Mouse (Mus musculus) erythroblast, embryonic 14.5 days (primary cell): Measurements from ENCODE around the gene Gm49384. TPM values are rescaled to one million over a fixed set of nuclear protein-coding genes. Genes with fewer than 3 reads are reported as not detected.

Experiments used
- H3K27me3 ChIP-seq: 2 replicates; pipeline ENCODE4 v1.6.1; 2012; ENCODE audit warnings: inconsistent platforms; ENCODE audit not compliant: control insufficient read depth
- H3K36me3 ChIP-seq: 2 replicates; pipeline ENCODE4 v1.6.1; 2012; ENCODE audit warnings: mild to moderate bottlenecking, inconsistent platforms; ENCODE audit not compliant: control insufficient read depth
- H3K4me1 ChIP-seq: 2 replicates; pipeline ENCODE4 v1.6.1; 2012; ENCODE audit warnings: inconsistent platforms; ENCODE audit not compliant: control insufficient read depth
- H3K4me3 ChIP-seq: replicated peaks from 2 replicates; pipeline ENCODE3; 2012; ENCODE audit warnings: moderate library complexity, mild to moderate bottlenecking, inconsistent platforms
- H3K9me3 ChIP-seq: 2 replicates; pipeline ENCODE4 v1.6.1; 2012; ENCODE audit warnings: low read length, inconsistent platforms, mixed read lengths; ENCODE audit not compliant: control insufficient read depth
- GATA1 ChIP-seq: IDR thresholded peaks from 2 replicates; pipeline ENCODE4 v1.6.1; 2012; ENCODE audit warnings: low read length, inconsistent platforms, mixed read lengths
- TAL1 ChIP-seq: IDR thresholded peaks from 3 replicates; pipeline ENCODE4 v1.6.1; 2012; ENCODE audit warnings: low read length, inconsistent platforms, mixed read lengths
- polyA plus RNA-seq: library from polyadenylated mRNA; stranded (reverse); fragments of >175 nt; gene quantifications from 2 replicates; pipeline ENCODE4 v1.2.3, GENCODE M21; 2012

The Gm49384 gene
- polyA plus RNA-seq, 1 experiment = not detected

DNA sequence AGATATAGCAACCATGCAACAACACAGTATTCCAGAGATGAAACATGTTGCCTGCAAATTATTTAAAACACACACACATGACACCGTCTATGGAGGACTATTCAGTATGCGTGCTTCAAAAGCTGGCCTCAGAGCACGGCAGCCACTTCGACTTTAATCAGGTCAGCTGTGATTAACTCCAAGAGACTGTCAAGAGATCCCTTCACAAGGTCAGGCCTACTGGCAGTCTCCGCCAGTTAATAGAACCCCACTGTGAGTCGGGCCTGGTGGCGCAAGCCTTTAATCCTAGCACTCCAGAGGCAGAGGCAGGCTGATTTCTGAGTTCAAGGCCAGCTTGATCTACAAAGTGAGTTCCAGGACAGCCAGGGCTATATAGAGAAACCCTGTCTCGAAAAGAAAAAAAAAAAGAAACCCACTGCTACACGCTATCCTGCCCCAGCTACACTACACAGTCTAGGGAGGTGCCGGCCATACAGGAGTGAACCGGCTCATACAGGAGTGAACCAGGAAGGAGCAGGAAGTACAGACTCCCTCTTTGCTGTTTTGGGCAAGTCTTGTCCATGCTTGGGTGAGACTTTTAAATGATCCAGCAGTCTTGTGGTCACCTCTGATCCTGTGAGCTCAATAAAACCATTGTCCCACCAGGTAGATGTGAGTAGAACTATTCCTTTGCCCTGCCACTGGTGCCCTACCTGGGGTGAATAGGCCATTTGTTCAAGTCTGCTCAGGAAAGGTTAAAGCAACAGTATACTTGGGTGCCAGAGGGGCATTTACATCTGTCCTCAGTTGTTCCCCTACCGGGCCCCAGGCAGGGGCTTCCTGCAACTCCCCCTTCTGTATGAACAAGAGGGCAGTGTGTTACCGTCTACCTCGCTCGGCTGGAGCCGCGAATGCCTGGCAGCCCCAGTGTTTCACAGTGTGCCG lies 6.3 kb upstream of the Gm49384 start:
- no peaks in the 10 kb centered on the region for H3K4me1 ChIP-seq
- no peak for TF ChIP-seq GATA1
- no peak for TF ChIP-seq TAL1
- H3K9me3 ChIP-seq = no peaks in the 10 kb centered on the region
- peaks cover 96% of the 10 kb centered on the region for H3K36me3 ChIP-seq
- H3K27me3 ChIP-seq = no peaks in the 10 kb centered on the region
- no peak overlapping the region for H3K4me3 ChIP-seq

- no peak overlapping the region for H3K4me3 ChIP-seq
- H3K4me1 ChIP-seq = no peaks in the 10 kb centered on the region
- no peak for TF ChIP-seq GATA1
- no peak for TF ChIP-seq TAL1
- no peaks in the 10 kb centered on the region for H3K9me3 ChIP-seq
- H3K27me3 ChIP-seq = no peaks in the 10 kb centered on the region
- peaks cover 89% of the 10 kb centered on the region for H3K36me3 ChIP-seq
Measured at GRCm38 (mm10) chr12:69208520-69208919, 4.5 kb upstream of the Gm49384 start.

- TF ChIP-seq GATA1 = no peak
- no peak for TF ChIP-seq TAL1
- no peaks in the 10 kb centered on the region for H3K9me3 ChIP-seq
- H3K36me3 ChIP-seq = peaks cover 90% of the 10 kb centered on the region
- no peaks in the 10 kb centered on the region for H3K4me1 ChIP-seq
- no peak overlapping the region for H3K4me3 ChIP-seq
- no peaks in the 10 kb centered on the region for H3K27me3 ChIP-seq
Measured at GRCm38 (mm10) chr12:69207926-69208325, 3.9 kb upstream of the Gm49384 start.

- Histone ChIP-seq H3K4me1 (no peaks in the 10 kb centered on the region), H3K27me3 (no peaks in the 10 kb centered on the region), H3K4me3 (no peak overlapping the region), H3K9me3 (no peaks in the 10 kb centered on the region), H3K36me3 (peaks cover 91% of the 10 kb centered on the region)
- TF ChIP-seq GATA1 (no peak), TAL1 (no peak)
Measured at GRCm38 (mm10) chr12:69207396-69207795, 3.3 kb upstream of the Gm49384 start.

DNA sequence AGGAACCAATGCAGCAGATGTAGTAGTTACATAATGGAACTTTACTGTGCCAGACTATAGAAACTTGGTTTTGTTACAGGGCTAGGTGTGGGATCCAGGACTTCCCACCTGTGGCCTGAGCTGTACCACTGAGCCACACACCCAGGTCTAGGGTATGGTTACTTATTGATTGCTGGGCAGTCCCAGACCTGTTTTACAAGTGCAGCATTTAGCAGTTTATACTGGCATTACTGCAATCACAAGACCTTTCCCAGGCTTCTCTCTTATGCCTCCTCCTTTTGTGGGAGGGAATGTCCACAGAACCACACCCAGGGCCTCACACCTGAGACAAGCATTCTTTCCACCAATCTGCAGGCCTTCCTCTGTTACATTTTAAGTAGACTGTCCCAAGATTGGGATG lies 5.1 kb downstream of the Gm49384 start:
- no peaks in the 10 kb centered on the region for H3K9me3 ChIP-seq
- H3K27me3 ChIP-seq = no peaks in the 10 kb centered on the region
- peaks cover 33% of the 10 kb centered on the region for H3K4me1 ChIP-seq
- no peak for TF ChIP-seq TAL1
- no peak for TF ChIP-seq GATA1
- H3K4me3 ChIP-seq = peak overlapping the region; percentile 70
- H3K36me3 ChIP-seq = peaks cover 53% of the 10 kb centered on the region

DNA sequence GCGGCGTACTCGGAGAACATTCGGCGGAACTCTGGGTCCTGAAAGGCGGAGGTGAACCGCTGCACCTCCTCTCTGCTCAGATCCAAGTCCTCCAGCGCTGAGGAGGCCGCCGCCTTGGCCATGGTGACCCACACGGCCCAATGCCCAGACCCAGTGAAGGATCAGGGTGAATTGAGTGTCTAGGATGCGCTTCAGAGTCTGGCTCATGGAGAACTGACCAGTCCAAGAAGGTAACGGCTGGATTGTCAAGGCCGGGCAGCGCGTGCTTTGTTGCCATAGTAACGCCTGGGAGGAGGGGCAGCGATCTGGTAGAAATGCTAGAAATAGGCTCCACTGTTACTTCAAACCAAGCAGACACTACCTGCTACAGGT lies 5.9 kb downstream of the Gm49384 start, which contains the start of gene Dnaaf2:
Dnaaf2 (minus strand) TSS at position 266 of the 372 bp plus-strand sequence.
- Histone ChIP-seq H3K4me1 (peaks cover 37% of the 10 kb centered on the region), H3K9me3 (no peaks in the 10 kb centered on the region), H3K36me3 (peaks cover 49% of the 10 kb centered on the region), H3K4me3 (peak within 1 kb of the TSS; percentile 70), H3K27me3 (no peaks in the 10 kb centered on the region)
- TF ChIP-seq TAL1 (no peak), GATA1 (no peak)

GRCm38 (mm10) chr12:69197378-69198163 lies 6.5 kb downstream of the Gm49384 start:
- Histone ChIP-seq H3K27me3 (no peaks in the 10 kb centered on the region), H3K36me3 (peaks cover 49% of the 10 kb centered on the region), H3K9me3 (no peaks in the 10 kb centered on the region), H3K4me1 (peaks cover 40% of the 10 kb centered on the region), H3K4me3 (peak overlapping the region; percentile 70)
- TF ChIP-seq TAL1 (no peak), GATA1 (no peak)

GRCm38 (mm10) chr12:69196444-69197377 lies 7.4 kb downstream of the Gm49384 start, which contains the start of gene Gm49383:
Gm49383 (minus strand) TSS chr12:69197104.
- H3K4me1 ChIP-seq = peaks cover 40% of the 10 kb centered on the region
- H3K27me3 ChIP-seq = no peaks in the 10 kb centered on the region
- TF ChIP-seq TAL1 (no peak), GATA1 (no peak)
- peaks cover 49% of the 10 kb centered on the region for H3K36me3 ChIP-seq
- H3K4me3 ChIP-seq = peak within 1 kb of the TSS; percentile 70
- no peaks in the 10 kb centered on the region for H3K9me3 ChIP-seq
